Mouse (Mus musculus) Patski (cell line): ENCODE measurements around the gene Rnf181. TPM values are rescaled to one million over a fixed set of nuclear protein-coding genes. Genes with fewer than 3 reads are reported as not detected.

Experiments
- ATAC-seq: fragments of 100-300 bp; one replicate; pipeline ENCODE4 v1.8.0; 2021
- CTCF ChIA-PET: fragments of 350-600 bp; sonication (Branson Sonifier 250); formaldehyde crosslinking; loops from one replicate; lab custom pipeline; 2022; ENCODE audit warnings: inconsistent platforms; lab: Charles Lee
- POLR2A ChIA-PET: fragments of 350-600 bp; sonication (Branson Sonifier 250); formaldehyde crosslinking; loops from one replicate; lab custom pipeline; 2022; ENCODE audit warnings: antibody characterized with exemption, inconsistent platforms; lab: Charles Lee
- DNase-seq: peaks from one replicate; pipeline ENCODE4 v3.0.0-alpha.2; 2011; ENCODE audit warnings: low read depth, low spot score
- H3K27me3 ChIP-seq: fragments of 371-371 bp; one replicate; pipeline ENCODE4 v1.5.1; 2021
- CTCF ChIP-seq: fragments of 100-300 bp; IDR thresholded peaks from one replicate; pipeline ENCODE4 v1.5.1; 2021
- in situ Hi-C: fragments of 300-500 bp; cut with MboI; formaldehyde crosslinking; loops from 3 replicates; pipeline ENCODE4 v1.11.1; 2018; ENCODE audit warnings: low pct_unique_long_range_greater_than_20kb, mixed read lengths
- polyA plus RNA-seq: library from polyadenylated mRNA; unstranded; gene quantifications from one replicate; pipeline ENCODE4 v1.2.3, GENCODE M21; 2021

Gene Rnf181
- polyA plus RNA-seq, 1 experiment from 2014 or later = 98.4 TPM

- POLR2A ChIA-PET = no interaction called here
- in situ Hi-C loops = no loop called here
- ATAC-seq (no peak), DNase-seq (no peak)
- peak; percentile 94 for TF ChIP-seq CTCF
- CTCF ChIA-PET = interaction anchor here (0.7 to 1.9 kb wide), 5 partner anchors 9 to 81 kb away, joined by 3 to 11 read pairs (median 4); partner anchors contain the start of gene Vamp8
- no peaks in the 10 kb centered on the region for H3K27me3 ChIP-seq
These were observed 35.1 kb upstream of the Rnf181 start for GRCm38 (mm10) chr6:72401875-72402274.

GRCm38 (mm10) chr6:72399967-72400366, 33.2 kb upstream of the Rnf181 start:
- H3K27me3 ChIP-seq = no peaks in the 10 kb centered on the region
- in situ Hi-C loops = no loop called here
- ATAC-seq = no peak
- no peak for DNase-seq
- POLR2A ChIA-PET = no interaction called here
- no peak for TF ChIP-seq CTCF
- CTCF ChIA-PET = interaction anchor here (1.0 to 1.9 kb wide), 3 partner anchors 9 to 35 kb away, joined by 5 to 7 read pairs (median 5); partner anchors contain the start of gene Vamp8

GRCm38 (mm10) chr6:72396837-72397251, 30.1 kb upstream of the Rnf181 start:
- in situ Hi-C loops = no loop called here
- no peak for TF ChIP-seq CTCF
- DNase-seq = no peak
- no peak for ATAC-seq
- no peaks in the 10 kb centered on the region for H3K27me3 ChIP-seq
- ChIA-PET CTCF (interaction anchor here (0.9 to 1.1 kb wide), 3 partner anchors 11 to 16 kb away, joined by 3 read pairs; no protein-coding TSS in a partner anchor), POLR2A (no interaction called here)

- DNase-seq (no peak), ATAC-seq (no peak)
- H3K27me3 ChIP-seq = no peaks in the 10 kb centered on the region
- in situ Hi-C loops = no loop called here
- TF ChIP-seq CTCF = no peak
- ChIA-PET CTCF (interaction anchor here (1.3 kb wide), 1 partner anchor 10 kb away, joined by 4 read pairs; no protein-coding TSS in a partner anchor), POLR2A (no interaction called here)
These were observed 25.6 kb upstream of the Rnf181 start for GRCm38 (mm10) chr6:72392341-72392740.

GRCm38 (mm10) chr6:72390795-72391521, 24.2 kb upstream of the Rnf181 start:
- ATAC-seq = no peak
- no peak for DNase-seq
- ChIA-PET POLR2A (interaction anchor here (1.1 to 1.2 kb wide), 2 partner anchors 20 to 27 kb away, joined by 3 to 4 read pairs; no protein-coding TSS in a partner anchor), CTCF (interaction anchor here (0.8 to 3.2 kb wide), 11 partner anchors 9 to 66 kb away, joined by 3 to 11 read pairs (median 5); partner anchors contain the start of genes Tmem150a and Vamp5)
- no peak for TF ChIP-seq CTCF
- H3K27me3 ChIP-seq = no peaks in the 10 kb centered on the region
- in situ Hi-C loops = no loop called here

GRCm38 (mm10) chr6:72389941-72390771, 23.4 kb upstream of the Rnf181 start, which contains the start of gene Vamp8:
Gene Vamp8, minus strand, starts transcription at chr6:72390703.
- in situ Hi-C loops = no loop called here
- TF ChIP-seq CTCF = no peak
- DNase-seq = no peak
- H3K27me3 ChIP-seq = no peaks in the 10 kb centered on the region
- peak; percentile 68 for ATAC-seq
- POLR2A ChIA-PET = interaction anchor here (0.5 to 1.7 kb wide), 5 partner anchors 11 to 64 kb away, joined by 3 to 7 read pairs (median 3); partner anchors contain the start of genes Rnf181 and Vamp5
- CTCF ChIA-PET = interaction anchor here (0.9 to 3.2 kb wide), 14 partner anchors 8 to 65 kb away, joined by 3 to 11 read pairs (median 4); partner anchors contain the start of genes Tmem150a and Vamp5

- DNase-seq (no peak), ATAC-seq (peak; percentile 15)
These were observed 22.8 kb upstream of the Rnf181 start for GRCm38 (mm10) chr6:72389471-72389940.

GRCm38 (mm10) chr6:72388791-72389329, 22.1 kb upstream of the Rnf181 start:
- in situ Hi-C loops = no loop called here
- no peak for DNase-seq
- ChIA-PET POLR2A (interaction anchor here (1.7 kb wide), 1 partner anchor 10 kb away, joined by 7 read pairs; the partner anchor contains the start of gene Vamp5), CTCF (interaction anchor here (1.2 to 3.2 kb wide), 5 partner anchors 8 to 35 kb away, joined by 4 to 11 read pairs (median 4); partner anchors contain the start of gene Vamp5)
- H3K27me3 ChIP-seq = no peaks in the 10 kb centered on the region
- TF ChIP-seq CTCF = no peak
- no peak for ATAC-seq

More at GRCm38 (mm10) chr6:72389471-72389940, 22.8 kb upstream of the Rnf181 start:
- ChIA-PET POLR2A (interaction anchor here (0.8 to 1.7 kb wide), 3 partner anchors 10 to 26 kb away, joined by 3 to 7 read pairs (median 3); partner anchors contain the start of genes Rnf181 and Vamp5), CTCF (interaction anchor here (0.9 to 3.2 kb wide), 14 partner anchors 8 to 65 kb away, joined by 3 to 11 read pairs (median 4); partner anchors contain the start of genes Tmem150a and Vamp5)
- in situ Hi-C loops = no loop called here
- no peaks in the 10 kb centered on the region for H3K27me3 ChIP-seq
- no peak for TF ChIP-seq CTCF

GRCm38 (mm10) chr6:72388266-72388665, 21.5 kb upstream of the Rnf181 start:
- TF ChIP-seq CTCF = no peak
- ChIA-PET POLR2A (interaction anchor here (0.9 kb wide), 1 partner anchor 43 kb away, joined by 3 read pairs; the partner anchor contains the start of gene Usp39), CTCF (interaction anchor here (1.5 kb wide), 1 partner anchor 19 kb away, joined by 4 read pairs; no protein-coding TSS in a partner anchor)
- in situ Hi-C loops = no loop called here
- ATAC-seq (no peak), DNase-seq (no peak)
- no peaks in the 10 kb centered on the region for H3K27me3 ChIP-seq
